Mouse (Mus musculus) liver, adult (tissue): ENCODE measurements around the gene Qtrt1.

Source experiments
- GATA4 ChIP-seq: IDR thresholded peaks from 2 replicates; pipeline ENCODE4 v1.6.1; 2014; ENCODE audit warnings: mild to moderate bottlenecking, low read length; ENCODE audit not compliant: insufficient replicate concordance

Gene Qtrt1

GRCm38 (mm10) chr9:21411669-21412550, at the start of gene Qtrt1:
Gene Qtrt1 (plus strand): TSS chr9:21411837.
- TF ChIP-seq GATA4 = no peak

- TF ChIP-seq GATA4 = no peak
These were observed 45.0 kb upstream of the Qtrt1 start for GRCm38 (mm10) chr9:21366541-21367220.

GRCm38 (mm10) chr9:21367357-21368111, 44.1 kb upstream of the Qtrt1 start, which contains the start of gene Ilf3:
Gene Ilf3 (plus strand): TSS chr9:21367871.
- no peak for TF ChIP-seq GATA4

GRCm38 (mm10) chr9:21368131-21368584, 43.5 kb upstream of the Qtrt1 start:
- no peak for TF ChIP-seq GATA4

GRCm38 (mm10) chr9:21369080-21369479, 42.6 kb upstream of the Qtrt1 start:
- no peak for TF ChIP-seq GATA4

GRCm38 (mm10) chr9:21370876-21371275, 40.8 kb upstream of the Qtrt1 start:
- no peak for TF ChIP-seq GATA4

GRCm38 (mm10) chr9:21372508-21372907, 39.1 kb upstream of the Qtrt1 start:
- no peak for TF ChIP-seq GATA4

- no peak for TF ChIP-seq GATA4
These were observed 32.4 kb upstream of the Qtrt1 start for GRCm38 (mm10) chr9:21379195-21379594.

GRCm38 (mm10) chr9:21380868-21381267, 30.8 kb upstream of the Qtrt1 start:
- no peak for TF ChIP-seq GATA4

- no peak for TF ChIP-seq GATA4
These were observed 27.7 kb upstream of the Qtrt1 start for GRCm38 (mm10) chr9:21383966-21384365.

GRCm38 (mm10) chr9:21392646-21393175, 18.9 kb upstream of the Qtrt1 start:
- TF ChIP-seq GATA4 = no peak

GRCm38 (mm10) chr9:21395692-21396091, 15.9 kb upstream of the Qtrt1 start:
- no peak for TF ChIP-seq GATA4

GRCm38 (mm10) chr9:21397170-21397569, 14.5 kb upstream of the Qtrt1 start:
- no peak for TF ChIP-seq GATA4

GRCm38 (mm10) chr9:21401042-21401441, 10.6 kb upstream of the Qtrt1 start:
- TF ChIP-seq GATA4 = no peak

- TF ChIP-seq GATA4 = no peak
These were observed 8.8 kb upstream of the Qtrt1 start for GRCm38 (mm10) chr9:21402764-21403253.
